Mouse (Mus musculus) testis, adult 2 months (tissue): ENCODE measurements around the gene Kcnq1.

Source experiments
- CTCF ChIP-seq: fragments of 200-500 bp; IDR thresholded peaks from 2 replicates; pipeline ENCODE4 v1.5.1; 2012; ENCODE audit warnings: low read depth, mild to moderate bottlenecking, inconsistent platforms, low read length, moderate library complexity; ENCODE audit not compliant: control insufficient read depth, insufficient read depth, insufficient replicate concordance
- POLR2A ChIP-seq: fragments of 200-500 bp; IDR thresholded peaks from 2 replicates; pipeline ENCODE4 v1.6.1; 2012; ENCODE audit warnings: low read depth, mild to moderate bottlenecking, inconsistent platforms, low read length, moderate library complexity; ENCODE audit not compliant: control insufficient read depth

GRCm38 (mm10) chr7:143333040-143333439 lies 226.9 kb downstream of the Kcnq1 start:
- TF ChIP-seq CTCF (no peak), POLR2A (no peak)
